Mouse (Mus musculus): ENCODE results near the gene Zfp174. TPM values are rescaled to one million over a fixed set of nuclear protein-coding genes. Genes with fewer than 3 reads are reported as not detected.
"Not testable (repeated sequence)": the region's sequence is repeated elsewhere in the genome, so short reads cannot be mapped to it uniquely, and the experiment has no call there.

Zfp174 gene
- polyA plus RNA-seq, 1 experiment from 2014 or later: 1.8 TPM

DNA sequence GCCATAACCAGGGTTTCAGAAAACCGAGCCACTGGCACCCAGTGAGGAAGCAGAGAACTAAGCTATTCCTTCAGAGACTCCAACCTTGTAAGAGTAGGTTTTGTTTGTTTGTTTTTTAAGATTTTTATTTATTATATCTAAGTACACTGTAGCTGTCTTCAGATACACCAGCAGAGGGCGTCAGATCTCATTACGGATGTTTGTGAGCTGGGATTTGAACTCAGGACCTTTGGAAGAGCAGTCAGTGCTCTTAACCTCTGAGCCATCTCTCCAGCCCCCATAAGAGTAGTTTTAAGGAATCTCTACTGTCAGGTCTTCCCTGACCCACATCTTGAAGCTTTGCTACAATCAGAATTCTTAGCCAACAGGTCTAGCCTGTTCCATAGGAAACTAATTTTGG is 1.3 kb downstream of the Zfp174 start:
- 77% methylated on average over 3 of the region's 3 CpGs for WGBS

DNA sequence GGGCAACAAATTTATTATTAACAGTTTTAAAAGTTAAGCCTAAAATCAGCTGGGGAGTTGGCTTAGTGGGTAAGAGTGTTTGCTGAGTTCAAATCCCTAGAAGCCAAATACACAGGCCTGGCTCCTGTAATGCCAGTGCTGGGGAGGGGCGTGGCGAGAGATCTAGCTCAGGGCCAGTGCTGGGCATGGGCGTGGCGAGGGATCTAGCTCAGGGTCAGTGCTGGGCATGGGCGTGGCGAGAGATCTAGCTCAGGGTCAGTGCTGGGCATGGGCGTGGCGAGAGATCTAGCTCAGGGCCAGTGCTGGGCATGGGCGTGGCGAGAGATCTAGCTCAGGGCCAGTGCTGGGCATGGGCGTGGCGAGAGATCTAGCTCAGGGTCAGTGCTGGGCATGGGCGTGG is 4.2 kb downstream of the Zfp174 start:
- not testable (repeated sequence) for H3K4me2 ChIP-seq; H3K36me3 ChIP-seq (replicated peaks); H3K4me1 ChIP-seq; H3K27me3 ChIP-seq; H3K9ac ChIP-seq; H3K9me3 ChIP-seq; ATAC-seq (ENCODE audit: low FRiP score); H3K27ac ChIP-seq; H3K4me3 ChIP-seq (replicated peaks)
- WGBS: 94% methylated on average over 12 of the region's 13 CpGs

More for the DNA sequence above, 1.3 kb downstream of the Zfp174 start:
- H3K4me1 ChIP-seq: peaks cover 7% of the 10 kb centered on the region
- H3K4me2 ChIP-seq: no peak overlapping the region
- H3K27me3 ChIP-seq: no peaks in the 10 kb centered on the region
- H3K4me3 ChIP-seq (replicated peaks): no peak overlapping the region
- H3K36me3 ChIP-seq (replicated peaks): no peaks in the 10 kb centered on the region
- ATAC-seq (ENCODE audit: low FRiP score): no peak
- H3K27ac ChIP-seq: no peak overlapping the region
- no peaks in the 10 kb centered on the region for H3K9me3 ChIP-seq
- H3K9ac ChIP-seq: no peak overlapping the region

DNA sequence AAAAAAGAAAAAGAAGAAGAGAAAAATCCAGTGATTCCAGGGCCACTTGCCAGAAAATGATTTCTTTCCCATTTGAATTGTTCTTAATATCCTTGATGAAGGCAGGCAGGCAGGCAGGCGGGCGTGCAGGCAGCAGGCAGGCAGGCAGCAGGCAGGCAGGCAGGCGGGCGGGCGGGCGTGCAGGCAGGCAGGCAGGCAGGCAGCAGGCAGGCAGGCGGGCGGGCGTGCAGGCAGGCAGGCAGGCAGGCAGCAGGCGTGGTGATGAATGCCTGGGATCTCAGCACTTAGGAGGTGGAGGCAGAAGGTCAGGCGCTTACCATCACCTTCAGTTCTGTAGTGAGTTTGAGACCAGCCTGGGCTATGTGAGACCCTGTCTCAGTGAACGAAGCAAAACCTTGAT is 5.5 kb downstream of the Zfp174 start:
- H3K27ac ChIP-seq: no peak overlapping the region
- ATAC-seq (ENCODE audit: low FRiP score): no peak
- no peak overlapping the region for H3K9ac ChIP-seq
- no peak overlapping the region for H3K4me3 ChIP-seq (replicated peaks)
- no peaks in the 10 kb centered on the region for H3K27me3 ChIP-seq
- H3K36me3 ChIP-seq (replicated peaks): no peaks in the 10 kb centered on the region
- 36% methylated on average over 12 of the region's 12 CpGs for WGBS
- peaks cover 5% of the 10 kb centered on the region for H3K4me1 ChIP-seq
- no peak overlapping the region for H3K4me2 ChIP-seq
- H3K9me3 ChIP-seq: no peaks in the 10 kb centered on the region

DNA sequence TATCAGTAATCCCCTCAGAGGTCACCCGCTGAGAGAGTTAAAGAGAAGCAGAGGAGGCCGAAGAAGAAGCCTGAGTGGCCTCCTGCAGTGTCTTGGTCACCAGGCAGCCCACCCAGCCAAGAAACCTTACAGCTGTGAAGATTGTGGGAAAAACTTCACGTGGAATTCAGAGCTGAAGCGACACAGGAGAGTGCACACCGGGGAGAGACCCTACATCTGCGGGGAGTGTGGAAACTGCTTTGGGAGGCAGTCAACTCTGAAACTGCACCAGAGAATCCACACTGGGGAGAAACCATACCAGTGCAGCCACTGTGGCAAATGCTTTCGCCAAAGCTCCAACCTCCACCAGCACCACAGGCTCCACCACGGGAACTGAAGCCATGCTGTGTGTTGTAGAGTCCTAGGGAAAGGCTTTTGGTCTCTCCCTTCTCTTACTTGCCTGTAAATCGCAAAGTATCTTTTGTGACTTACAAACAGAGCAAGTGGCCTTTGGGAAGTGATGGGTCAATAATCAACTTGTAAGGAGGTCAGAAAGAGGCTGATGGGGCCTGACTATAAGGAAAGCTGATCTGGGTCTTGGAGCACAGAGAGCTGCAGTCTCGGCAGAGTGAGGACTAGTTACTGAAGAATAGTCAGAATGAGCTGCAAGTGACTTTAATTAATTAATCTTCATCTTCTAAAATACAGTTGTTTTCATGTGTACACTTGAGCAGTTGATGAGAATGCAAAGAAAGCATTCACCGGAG is 7.5 kb downstream of the Zfp174 start:
- Histone ChIP-seq H3K9me3 (no peaks in the 10 kb centered on the region), H3K9ac (no peak overlapping the region), H3K4me1 (no peaks in the 10 kb centered on the region), H3K27me3 (no peaks in the 10 kb centered on the region), H3K4me2 (no peak overlapping the region), H3K4me3 (replicated peaks) (no peak overlapping the region), H3K36me3 (replicated peaks) (no peaks in the 10 kb centered on the region), H3K27ac (no peak overlapping the region)
- no peak for ATAC-seq (ENCODE audit: low FRiP score)
- 50% methylated on average over 11 of the region's 11 CpGs for WGBS

DNA sequence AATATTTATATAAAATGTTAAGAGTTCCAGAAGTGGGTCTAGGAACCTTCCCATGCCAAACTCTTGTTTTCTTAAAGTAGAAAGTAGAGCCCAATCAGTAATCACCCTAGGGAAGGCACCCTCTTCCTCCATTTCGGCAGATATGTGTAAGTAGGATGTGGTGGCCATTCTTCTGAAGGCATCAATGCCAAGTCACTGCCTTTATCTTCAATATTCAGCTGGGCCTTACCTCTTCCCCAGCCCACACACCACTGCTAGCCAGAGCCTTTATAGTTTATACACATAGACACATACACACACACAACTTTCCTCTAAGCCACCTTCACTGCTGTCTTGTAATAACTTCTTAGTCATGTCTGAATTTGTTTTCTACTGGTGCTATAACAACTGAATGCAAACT is 8.7 kb downstream of the Zfp174 start:
- no peak overlapping the region for H3K4me3 ChIP-seq (replicated peaks)
- no peaks in the 10 kb centered on the region for H3K4me1 ChIP-seq
- H3K27ac ChIP-seq: no peak overlapping the region
- no peaks in the 10 kb centered on the region for H3K27me3 ChIP-seq
- no peak overlapping the region for H3K9ac ChIP-seq
- ATAC-seq (ENCODE audit: low FRiP score): no peak
- peaks cover 3% of the 10 kb centered on the region; the same call in 1 of the 2 replicates for H3K36me3 ChIP-seq (replicated peaks)
- no peaks in the 10 kb centered on the region for H3K9me3 ChIP-seq
- no peak overlapping the region for H3K4me2 ChIP-seq
- WGBS: 96% methylated on average over 1 of the region's 1 CpGs

DNA sequence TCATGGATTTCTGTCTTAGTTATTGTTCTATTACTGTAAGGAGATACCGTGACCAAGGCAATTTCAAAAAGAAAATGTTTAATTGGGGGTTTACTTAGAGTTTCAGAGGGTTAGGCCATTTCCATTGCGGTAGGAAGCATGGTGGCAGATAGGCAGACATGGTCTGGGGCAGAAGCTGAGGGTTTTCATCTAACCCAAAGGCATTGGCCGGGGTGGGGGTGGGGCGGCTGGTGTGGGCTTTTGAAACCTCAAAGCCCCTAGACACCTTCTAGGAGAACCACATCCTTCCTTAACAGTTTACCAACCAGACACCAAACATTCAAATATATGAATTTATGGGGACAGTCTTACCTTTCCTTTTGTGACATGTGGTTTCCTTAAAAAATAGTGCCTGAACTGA is 12.2 kb downstream of the Zfp174 start:
- WGBS: 93% methylated on average over 4 of the region's 4 CpGs
- peaks cover 19% of the 10 kb centered on the region for H3K36me3 ChIP-seq (replicated peaks)
- H3K9me3 ChIP-seq: no peaks in the 10 kb centered on the region
- no peaks in the 10 kb centered on the region for H3K27me3 ChIP-seq
- ATAC-seq (ENCODE audit: low FRiP score): no peak
- no peak overlapping the region for H3K4me3 ChIP-seq (replicated peaks)
- H3K9ac ChIP-seq: no peak overlapping the region
- no peaks in the 10 kb centered on the region for H3K4me1 ChIP-seq
- no peak overlapping the region for H3K4me2 ChIP-seq
- no peak overlapping the region for H3K27ac ChIP-seq

DNA sequence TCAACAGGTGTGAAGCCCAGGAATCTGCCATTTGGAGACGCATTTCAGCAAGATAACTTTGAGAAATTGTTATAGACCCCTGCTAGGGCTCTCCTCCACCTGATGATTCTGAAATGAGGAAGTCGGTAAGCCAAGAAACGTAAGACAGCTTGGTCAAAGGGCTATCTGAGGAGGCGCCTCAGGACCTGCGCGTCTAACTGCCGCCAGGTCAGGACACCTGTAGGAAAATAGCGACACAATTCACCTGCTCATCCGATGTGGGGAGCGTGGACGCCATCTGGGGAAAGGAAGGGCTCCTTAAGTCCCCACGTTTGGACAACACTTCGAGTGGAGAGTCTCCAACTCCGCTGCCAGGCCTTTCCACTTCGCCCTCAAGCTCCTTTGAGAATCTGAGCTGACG is 24.7 kb downstream of the Zfp174 start:
- Histone ChIP-seq H3K9me3 (no peaks in the 10 kb centered on the region), H3K9ac (peak overlapping the region; percentile 68), H3K4me1 (peaks cover 19% of the 10 kb centered on the region), H3K27ac (peak overlapping the region; percentile 46; the same call in 1 of the 2 replicates), H3K27me3 (no peaks in the 10 kb centered on the region), H3K4me3 (replicated peaks) (peak overlapping the region; percentile 57), H3K4me2 (peak overlapping the region; percentile 82), H3K36me3 (replicated peaks) (peaks cover 10% of the 10 kb centered on the region)
- WGBS: 2% methylated on average over 16 of the region's 16 CpGs
- no peak; the same call in 1 of the 2 replicates for ATAC-seq (ENCODE audit: low FRiP score)

DNA sequence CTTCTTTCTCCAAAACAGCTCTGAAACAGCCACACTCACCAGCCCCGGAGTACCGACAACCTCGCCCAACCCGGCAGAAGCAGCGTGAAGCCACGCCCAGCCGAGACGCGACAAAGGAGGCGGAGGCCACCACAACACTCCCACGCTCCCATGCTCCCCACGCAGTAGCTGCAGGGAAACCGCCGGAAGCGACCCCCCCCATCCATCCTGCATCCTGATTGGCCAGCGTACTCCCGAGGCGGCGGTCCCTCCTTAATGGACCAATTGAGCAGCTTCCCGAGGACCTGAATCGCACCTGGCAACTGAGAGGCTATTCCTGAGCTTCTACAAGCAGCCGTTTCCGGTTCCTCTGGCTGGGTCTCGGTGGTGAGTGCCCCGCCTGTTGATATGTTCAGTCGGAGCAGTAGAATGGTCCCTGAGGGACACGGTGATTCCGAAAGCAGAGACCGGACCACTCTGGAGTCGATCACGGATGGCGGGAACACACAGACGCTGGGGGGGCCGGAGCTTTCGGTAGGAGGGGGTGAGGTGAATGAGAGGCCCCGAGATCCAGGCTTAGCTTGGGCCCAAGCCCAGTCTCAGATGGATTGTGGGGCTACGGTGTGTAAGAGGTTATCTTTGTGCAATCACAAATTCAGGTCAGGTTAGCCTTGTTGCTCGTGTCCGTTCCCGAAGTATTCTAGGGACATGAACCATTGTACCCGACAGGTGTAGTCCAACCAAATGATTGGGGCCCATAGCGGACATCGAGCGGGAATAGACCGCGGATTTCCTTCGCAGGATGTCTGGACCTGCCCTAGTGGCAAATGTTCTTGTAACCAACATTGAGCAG is 25.4 kb downstream of the Zfp174 start, which contains the start of gene Naa60:
Gene Naa60, plus strand, starts transcription at position 160 of the 832 bp plus-strand sequence.
- Histone ChIP-seq H3K4me3 (replicated peaks) (peak within 1 kb of the TSS; percentile 57), H3K36me3 (replicated peaks) (peaks cover 7% of the 10 kb centered on the region), H3K9me3 (no peaks in the 10 kb centered on the region), H3K4me1 (peaks cover 19% of the 10 kb centered on the region), H3K4me2 (peak within 1 kb of the TSS; percentile 82), H3K27me3 (no peaks in the 10 kb centered on the region), H3K9ac (peak within 1 kb of the TSS; percentile 68), H3K27ac (peak within 1 kb of the TSS; percentile 46; the same call in 1 of the 2 replicates)
- 4% methylated on average over 47 of the region's 47 CpGs for WGBS
- peak; percentile 98 for ATAC-seq (ENCODE audit: low FRiP score)

DNA sequence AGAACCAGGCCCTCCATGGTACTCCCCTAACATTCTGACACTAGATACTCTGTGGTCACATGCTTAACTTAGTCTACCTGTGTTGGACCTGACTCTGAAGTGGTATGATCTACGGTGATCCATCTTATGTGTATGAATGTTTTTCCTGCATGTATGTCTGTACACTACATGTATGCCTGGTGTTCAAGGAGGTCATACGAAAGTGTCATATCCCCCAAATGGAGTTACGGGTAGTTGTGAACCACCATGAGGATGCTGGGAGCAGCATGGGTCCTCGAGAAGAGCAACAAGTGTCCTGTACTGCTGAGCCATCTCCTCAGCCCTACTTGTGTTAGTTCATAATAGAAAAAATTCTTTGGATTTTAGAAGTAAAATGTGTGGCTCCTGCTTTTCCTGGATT is 29.3 kb downstream of the Zfp174 start:
- Histone ChIP-seq H3K4me2 (no peak overlapping the region), H3K9ac (no peak overlapping the region), H3K9me3 (no peaks in the 10 kb centered on the region), H3K27me3 (no peaks in the 10 kb centered on the region), H3K27ac (no peak overlapping the region), H3K4me1 (peaks cover 14% of the 10 kb centered on the region), H3K36me3 (replicated peaks) (0 out of 2 replicates have a peak, but pooled peaks cover 6% of the 10 kb centered on the region), H3K4me3 (replicated peaks) (no peak overlapping the region)
- 88% methylated on average over 4 of the region's 4 CpGs for WGBS
- no peak for ATAC-seq (ENCODE audit: low FRiP score)

DNA sequence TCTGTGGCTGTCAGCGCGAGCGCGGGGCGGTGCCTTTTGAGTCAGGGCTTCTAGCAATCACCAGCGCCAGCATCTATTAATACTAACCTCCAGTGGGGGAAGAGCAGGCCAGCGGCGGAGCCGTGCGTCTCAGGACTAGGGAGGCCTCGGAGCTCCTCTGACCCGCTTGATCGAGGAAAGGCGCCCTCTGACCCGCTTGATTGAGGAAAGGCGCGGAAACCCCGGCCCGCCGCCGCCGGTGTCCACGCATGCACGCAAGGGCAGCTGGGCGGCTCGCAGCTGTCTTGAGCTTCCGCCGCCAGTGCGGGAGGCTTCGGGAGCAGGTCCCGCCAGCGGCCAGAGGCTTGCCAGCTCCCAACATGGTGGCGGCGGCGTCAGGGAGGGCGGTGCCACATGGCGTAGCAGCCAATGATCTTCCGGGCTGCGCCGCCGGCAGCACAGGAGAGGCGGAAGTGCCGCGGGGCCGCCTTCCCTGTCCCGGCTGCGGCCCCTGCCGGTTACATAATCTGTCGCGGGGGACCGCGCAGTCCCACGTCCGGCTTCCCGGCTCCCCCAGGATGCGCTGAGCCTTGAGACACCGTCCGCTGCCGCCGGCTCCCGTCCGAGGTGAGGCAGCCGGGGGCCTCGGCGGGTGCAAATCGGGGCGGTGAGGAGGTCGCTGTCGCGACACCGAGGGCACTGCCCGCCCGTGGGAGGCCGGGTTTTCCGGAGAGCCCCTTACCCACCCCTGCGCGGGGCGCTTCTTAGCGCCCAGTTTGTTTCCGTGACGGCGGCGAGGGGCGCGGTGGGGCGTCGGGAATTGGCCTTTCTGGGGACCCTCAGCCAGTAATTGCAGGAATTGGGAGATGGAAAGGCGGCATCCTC is 37.4 kb downstream of the Zfp174 start, which contains the start of the genes Zfp597 and Gm20695:
Gene Zfp597, minus strand, starts transcription at position 361 of the 864 bp plus-strand sequence.
Gene Gm20695, plus strand, starts transcription at position 448 of the 864 bp plus-strand sequence.
- 0 out of 2 replicates have a peak, but pooled peaks cover 4% of the 10 kb centered on the region for H3K36me3 ChIP-seq (replicated peaks)
- H3K9me3 ChIP-seq: no peaks in the 10 kb centered on the region
- no peaks in the 10 kb centered on the region for H3K27me3 ChIP-seq
- H3K27ac ChIP-seq: peak within 1 kb of the TSS; percentile 92
- peaks cover 15% of the 10 kb centered on the region for H3K4me1 ChIP-seq
- H3K4me2 ChIP-seq: peak within 1 kb of the TSS; percentile 75
- peak within 1 kb of the TSS; percentile 90 for H3K9ac ChIP-seq
- peak within 1 kb of the TSS; percentile 89 for H3K4me3 ChIP-seq (replicated peaks)
- WGBS: under 1% methylated on average over 77 of the region's 88 CpGs
- peak; percentile 99 for ATAC-seq (ENCODE audit: low FRiP score)

DNA sequence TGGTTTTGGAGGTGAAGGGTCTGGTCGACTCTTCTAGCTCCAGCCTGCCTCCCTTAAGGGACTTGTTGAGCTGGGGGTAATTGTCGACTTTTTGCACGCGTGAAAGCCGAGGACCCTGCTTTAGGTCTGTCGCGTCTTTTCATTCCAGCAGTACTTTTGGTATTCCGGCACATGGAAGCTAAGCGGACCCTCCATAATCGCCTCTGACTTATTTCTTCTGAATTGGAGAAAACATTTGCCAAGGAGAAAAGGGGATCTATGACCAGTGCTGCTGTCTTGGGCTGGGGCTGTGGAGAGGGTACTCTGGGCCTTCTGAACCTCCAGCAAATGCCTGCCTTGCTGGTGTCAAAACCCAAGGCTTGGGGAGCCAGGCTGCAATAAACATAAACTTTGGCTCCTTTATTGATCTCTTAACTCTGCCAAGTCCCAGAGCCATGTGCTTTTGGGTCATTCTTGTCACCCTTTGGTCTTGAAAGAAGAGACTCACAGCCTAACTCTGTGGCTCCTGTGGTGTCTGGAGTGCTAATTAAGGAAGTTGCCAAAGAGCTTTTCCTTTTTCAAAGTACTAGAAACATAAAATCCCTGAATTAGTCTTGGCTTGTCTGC is 38.1 kb downstream of the Zfp174 start:
- Histone ChIP-seq H3K27ac (peak overlapping the region; percentile 92), H3K36me3 (replicated peaks) (0 out of 2 replicates have a peak, but pooled peaks cover 2% of the 10 kb centered on the region), H3K4me3 (replicated peaks) (peak overlapping the region; percentile 89), H3K4me1 (peaks cover 15% of the 10 kb centered on the region), H3K27me3 (no peaks in the 10 kb centered on the region), H3K4me2 (peak overlapping the region; percentile 75), H3K9ac (peak overlapping the region; percentile 90), H3K9me3 (no peaks in the 10 kb centered on the region)
- ATAC-seq (ENCODE audit: low FRiP score): peak; percentile 37
- 6% methylated on average over 10 of the region's 10 CpGs for WGBS

Measured in forebrain, embryonic 12.5 days (tissue).